Mouse (Mus musculus) lung, postnatal 4 days (tissue): ENCODE measurements around the gene Gm11027.
A peak's percentile ranks its signal among the peaks of the same experiment; 100 is the strongest.

ENCODE experiments used
- DNase-seq, 2 experiments: peaks; one replicate each; pipeline ENCODE4 v3.0.0; 2021

Gm11027 gene

DNA sequence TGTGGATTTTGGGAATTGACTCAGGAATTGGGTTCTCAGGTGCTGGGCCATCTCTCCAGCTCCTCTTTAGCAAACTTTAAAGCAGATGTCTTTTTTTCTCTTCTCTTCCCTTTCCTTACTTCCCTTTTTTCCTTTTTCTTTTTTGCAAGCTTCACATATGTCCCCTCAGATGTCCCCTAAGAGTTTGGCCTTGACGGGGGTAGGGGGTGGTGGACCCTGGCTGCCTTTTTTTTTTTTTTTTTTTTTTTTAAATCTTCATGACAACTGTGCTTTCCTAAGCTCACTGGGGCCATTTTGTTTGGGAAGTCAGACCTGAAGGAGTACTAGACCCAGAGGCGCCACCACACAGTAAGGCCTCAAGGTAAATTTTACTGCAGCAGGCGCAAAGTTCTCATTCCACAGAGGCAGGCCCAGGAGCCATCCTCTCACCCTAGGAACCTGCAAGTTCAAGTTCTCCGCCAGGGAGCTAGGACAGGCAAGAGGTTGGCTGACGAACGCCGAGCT lies 5.0 kb downstream of the Gm11027 start:
- DNase-seq, result no peak

DNA sequence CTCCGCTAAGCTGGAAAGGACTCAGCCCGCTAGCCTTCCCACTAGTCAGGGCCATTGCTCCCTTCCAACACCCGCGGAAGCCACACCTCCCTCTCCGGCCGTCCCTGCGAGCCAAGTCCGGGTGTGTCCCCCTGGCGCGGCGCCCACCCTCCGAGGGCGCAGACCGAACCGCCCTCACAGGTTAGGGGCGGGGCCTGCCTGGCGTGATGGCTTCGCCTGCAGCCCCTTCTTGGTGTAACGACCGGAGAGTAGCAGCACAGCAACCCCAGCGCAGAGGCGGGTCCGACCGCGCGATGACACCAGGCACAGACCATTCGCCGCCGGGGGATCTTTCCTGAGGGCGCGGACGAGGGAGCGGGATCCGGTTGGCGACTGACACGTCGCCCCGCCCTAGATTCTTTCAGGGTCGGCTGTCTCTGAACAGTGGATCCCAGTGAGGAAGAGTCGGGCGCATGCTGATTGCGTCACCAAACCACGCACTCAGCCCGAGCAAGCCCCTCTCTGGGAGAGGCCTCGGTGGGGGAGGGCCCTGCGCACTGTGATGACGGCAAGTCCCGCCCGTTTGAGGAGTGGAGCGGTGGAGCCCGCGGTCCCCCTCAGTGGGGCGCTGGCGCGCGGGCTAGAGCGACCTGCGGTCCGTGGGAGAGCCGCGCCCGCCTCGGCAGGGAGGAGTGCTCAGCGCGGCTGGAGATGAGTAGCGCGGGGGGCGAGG lies 5.6 kb downstream of the Gm11027 start, which contains the start of gene Esyt2:
Gene Esyt2, plus strand, starts transcription at position 544 of the 712 bp plus-strand sequence.
- DNase-seq, result peak; percentile 100

DNA sequence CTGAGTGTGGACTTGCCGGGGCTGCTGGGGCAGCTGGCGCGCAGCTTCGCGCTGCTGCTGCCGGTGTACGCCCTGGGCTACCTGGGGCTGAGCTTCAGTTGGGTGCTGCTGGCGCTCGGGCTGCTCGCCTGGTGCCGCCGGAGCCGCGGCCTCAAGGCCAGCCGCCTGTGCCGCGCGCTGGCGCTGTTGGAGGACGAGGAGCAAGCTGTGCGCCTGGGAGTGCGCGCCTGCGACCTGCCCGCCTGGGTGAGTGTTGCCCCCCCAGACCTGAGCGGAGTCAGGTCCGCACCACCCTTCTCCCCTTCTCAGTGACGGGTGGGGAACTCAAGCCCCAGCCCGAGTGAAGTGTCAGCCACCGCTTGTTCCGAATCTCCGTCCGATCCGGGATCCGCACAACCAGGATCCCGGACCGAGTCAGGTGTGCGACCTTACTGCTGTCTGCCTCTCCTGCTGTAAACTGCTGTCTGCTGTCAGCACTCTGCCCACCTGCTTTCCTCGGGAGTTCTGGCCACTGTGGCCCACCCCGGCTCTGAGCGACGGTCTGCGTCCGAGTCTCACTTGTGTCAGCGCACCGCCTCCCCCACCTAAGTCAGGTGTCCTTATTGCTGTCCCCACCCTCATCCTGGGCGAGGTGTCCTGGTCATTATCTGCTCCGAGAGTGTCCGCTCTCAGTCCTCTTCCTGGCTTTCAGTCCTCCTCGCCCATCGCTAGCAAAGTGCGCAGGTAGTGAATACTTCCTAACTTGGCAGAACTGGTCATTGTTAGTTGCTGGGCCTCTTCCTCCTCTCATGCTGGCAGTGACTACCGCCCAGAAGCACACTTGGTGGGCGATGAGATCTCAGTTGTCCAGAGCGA lies 6.5 kb downstream of the Gm11027 start:
- DNase-seq, result peak; percentile 28 to 31

DNA sequence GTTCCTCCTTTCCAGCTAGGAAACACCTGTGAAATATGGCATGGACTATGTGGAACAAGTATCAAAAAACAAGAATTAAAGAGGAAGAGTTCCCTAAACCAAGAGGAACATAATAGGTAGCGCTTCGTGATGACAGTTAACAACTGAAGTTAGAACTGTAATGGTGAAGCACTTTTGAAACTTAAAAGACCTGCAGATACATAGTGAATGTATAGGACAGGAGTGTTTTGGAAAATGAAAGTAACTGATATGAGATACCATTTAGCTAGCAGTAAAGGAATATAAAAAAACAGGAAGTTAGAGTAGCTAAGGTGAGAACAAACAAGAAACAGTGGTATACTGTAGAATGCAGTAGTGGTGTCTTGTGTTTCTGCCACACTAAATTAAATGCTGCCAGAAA lies 7.7 kb downstream of the Gm11027 start:
- DNase-seq, result no peak

DNA sequence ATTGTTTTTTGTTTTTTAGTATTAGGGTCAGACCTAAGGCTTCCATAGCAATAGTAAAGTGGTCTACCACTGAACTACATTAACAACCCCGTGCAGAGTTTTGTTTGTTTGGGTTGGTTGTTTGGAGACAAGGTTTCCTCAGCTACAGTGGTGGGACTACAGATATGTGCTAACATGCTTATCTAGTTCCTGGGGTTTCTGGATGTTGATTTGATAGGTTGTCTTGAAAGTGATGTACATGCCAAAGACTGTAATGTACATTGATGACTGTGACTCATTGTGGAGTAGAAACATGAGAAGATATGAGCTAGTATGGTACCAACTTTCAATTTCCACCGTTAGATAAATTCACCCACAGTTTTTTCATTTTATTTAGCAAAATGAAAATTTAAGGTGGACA lies 8.3 kb downstream of the Gm11027 start:
- no peak for DNase-seq

DNA sequence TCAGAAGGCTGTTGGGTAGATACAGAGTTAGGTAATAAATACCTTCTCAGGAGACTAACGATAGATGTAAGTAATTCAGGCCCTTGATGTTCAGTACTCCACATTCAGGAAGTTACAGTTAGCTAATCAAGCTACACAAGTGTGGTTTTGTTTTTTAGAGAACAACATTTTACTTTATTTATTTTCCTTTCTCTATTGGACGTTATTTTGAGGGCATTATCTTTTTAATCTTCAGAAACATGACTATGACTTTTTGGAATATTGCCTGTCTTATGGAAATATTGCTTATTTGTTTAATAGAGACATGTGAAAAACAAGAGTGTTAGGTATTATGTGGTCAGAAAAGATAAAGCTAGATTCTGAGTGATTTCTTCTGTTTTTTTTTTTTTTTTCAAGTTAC lies 18.0 kb downstream of the Gm11027 start:
- DNase-seq, result no peak

DNA sequence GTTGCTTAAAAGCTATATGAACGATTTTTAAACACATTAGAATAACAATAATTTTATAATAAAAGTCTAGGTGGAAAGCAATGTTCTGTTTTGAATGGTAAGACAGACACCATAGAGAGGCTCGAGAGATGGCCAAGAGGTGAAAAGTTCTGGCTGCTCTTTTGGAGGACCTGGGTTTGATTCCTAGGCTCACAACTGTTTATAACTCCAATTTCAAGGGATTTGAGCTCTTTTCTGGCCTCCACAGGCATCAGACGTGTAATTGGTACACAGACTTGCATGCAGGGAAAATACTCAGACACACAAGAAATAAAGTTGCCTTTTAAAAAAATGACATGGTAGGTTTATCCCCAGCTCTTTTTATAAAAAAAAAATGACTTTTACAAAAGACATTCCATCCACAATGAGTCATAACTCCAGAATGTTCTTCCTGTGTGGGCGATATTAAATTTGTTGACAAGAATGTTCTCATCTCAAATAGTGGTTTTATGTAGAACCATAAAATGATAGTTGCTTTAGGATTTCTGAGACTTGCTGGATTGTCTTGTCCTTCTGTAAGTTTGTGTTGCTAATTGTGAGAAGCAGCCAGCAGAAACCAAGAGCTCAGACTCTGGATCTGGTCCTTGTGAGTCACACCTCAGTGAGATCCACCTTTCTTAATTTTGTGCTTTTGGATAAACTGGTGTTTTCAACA lies 18.6 kb downstream of the Gm11027 start:
- DNase-seq, result no peak

DNA sequence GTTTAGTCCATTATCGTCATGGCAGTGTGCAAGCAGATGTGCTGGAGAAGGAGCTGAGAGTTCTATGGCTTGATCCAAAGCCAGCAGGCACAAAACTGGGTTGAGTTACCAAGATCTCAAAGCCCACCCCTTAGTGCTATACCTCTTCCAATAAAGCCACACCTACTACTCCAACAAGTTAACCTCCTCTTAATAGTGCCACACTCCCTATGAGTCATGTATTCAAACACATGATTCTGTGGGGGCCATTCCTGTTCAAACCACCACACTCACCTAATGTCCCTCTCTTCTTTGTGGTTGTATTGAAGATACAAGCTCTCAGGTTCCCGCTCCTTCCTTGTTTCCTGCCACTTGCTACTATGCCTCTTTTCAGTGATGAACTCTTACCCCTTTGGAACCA lies 24.7 kb downstream of the Gm11027 start:
- DNase-seq, result no peak

DNA sequence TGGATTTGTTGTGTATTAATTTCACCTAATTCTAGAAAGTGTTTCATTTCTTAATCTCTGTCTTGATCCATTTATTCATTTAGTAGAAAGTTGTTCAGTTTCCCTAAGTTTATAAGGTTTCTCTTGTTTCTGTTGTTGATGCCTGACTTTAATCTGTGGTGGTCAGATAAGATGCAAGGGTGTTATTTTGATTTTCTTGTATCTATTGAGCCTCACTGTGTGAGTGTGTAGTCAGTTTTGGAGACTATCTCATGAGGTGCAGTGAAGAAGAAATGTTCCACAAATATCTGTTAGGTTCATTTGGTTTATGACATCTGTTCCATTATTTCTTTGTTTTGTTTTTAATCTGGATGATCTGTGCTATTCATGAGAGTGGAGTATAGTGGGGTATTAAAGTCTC lies 27.0 kb downstream of the Gm11027 start:
- DNase-seq, result no peak

DNA sequence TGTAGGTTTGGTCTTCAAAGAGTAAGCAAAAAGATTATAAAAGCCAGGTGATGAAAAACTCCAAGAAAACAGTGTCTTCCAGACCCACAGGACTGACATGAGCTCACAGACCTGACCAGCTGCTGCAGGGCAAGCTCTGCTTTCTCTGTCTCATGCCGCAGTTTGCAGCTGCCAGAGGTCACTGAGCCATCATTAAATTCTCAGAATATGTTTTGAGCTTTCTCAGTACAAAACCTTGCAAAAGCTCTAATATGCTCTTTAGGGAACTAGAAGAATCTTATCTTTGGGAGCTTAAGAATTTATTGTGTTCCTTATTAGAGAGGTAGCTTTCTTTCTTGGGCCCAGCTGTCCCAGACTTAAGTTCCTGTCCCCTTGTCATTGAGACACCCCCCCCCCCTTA lies 30.9 kb downstream of the Gm11027 start:
- DNase-seq, result no peak

DNA sequence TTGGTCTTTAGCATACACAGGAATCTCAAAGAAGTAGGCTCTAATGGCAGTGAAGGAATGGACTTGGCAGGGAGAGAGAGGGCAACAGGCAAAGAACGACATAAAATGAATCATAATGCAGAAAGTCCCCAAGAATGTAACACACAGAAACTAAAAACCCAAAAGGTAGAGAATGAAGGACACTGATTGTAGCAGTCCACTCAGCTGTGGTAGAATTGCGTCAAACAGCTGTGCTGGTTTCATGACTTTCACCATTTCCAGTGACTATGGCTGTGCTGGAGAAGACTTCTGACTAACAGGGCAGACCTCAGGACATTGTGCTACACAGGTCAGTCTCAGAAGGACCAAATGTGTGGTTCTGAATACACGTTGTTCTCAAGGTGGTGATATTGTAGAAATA lies 32.7 kb downstream of the Gm11027 start:
- no peak for DNase-seq

DNA sequence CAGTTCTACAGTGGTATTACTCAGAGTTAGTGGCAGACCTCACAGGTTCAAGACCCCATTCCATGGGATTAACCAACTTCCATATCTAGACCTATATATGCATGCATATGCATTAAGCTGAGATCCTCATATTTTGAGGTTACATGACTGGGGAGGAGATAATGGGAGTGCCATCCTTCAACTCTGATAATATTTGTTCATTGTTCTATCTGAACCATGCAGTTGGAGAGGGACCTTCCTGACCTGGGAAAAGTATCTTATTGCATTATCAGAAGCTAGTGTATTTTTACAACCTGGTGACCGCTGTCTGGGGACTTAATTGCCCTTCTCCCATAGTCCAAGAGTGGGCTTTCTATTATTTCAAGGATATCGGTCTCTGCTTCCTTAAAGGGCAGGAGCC lies 33.4 kb downstream of the Gm11027 start:
- DNase-seq, result no peak

DNA sequence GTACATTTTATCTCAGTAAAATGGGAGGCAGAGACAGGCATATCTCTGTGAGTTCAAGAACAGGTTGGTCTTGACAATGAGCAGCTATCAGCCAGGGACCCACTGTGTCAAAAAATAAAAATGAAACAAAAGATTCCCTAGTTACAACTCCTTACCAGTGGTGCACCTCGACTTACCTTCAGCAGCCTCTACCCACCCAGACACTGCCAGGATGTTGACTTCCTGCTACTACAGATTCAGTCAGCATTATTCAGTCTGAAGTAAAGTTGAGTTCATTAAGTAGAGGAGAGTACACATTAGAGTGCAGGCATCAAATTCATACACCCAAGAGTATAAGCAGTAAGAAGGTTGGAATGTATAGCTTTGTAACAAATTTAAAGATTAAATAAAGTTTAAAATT lies 38.6 kb downstream of the Gm11027 start:
- no peak for DNase-seq

DNA sequence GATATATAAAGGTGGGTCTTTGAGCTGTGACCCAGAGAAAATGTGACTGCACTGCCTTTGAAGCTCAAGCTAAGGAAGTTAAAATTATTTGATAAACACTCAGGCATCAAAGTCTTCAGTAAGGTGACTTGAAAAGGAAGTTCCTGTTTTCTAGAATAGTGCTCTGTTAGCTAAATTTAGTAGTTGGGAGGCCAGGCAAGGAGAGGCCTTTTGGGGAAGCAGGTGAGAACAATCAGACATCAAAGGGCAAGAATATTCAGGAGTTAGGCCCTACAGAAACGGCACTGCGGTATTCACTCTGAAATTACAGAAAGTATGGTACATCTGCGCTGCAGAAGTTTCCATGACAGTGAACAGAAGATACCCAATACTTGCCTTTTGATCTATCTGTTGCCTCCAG lies 40.3 kb downstream of the Gm11027 start:
- no peak for DNase-seq

DNA sequence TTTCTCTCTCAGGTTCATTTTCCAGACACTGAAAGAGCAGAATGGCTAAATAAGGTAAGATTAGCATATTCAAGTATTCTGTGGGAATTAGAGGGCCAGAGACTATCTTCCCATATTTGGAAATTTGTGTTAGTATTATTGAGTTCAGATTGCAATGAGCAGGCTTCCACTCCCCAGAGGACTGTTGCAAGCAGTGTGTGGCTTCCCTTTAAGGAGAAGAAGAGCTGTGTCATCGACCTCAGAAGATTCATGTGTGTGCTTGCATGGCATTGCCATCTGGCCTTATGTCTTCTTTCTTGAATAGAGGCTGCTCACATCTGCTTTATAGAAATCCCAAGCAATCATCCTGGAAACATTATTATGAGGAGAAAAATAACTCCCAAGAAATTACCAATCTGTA lies 42.6 kb downstream of the Gm11027 start:
- no peak for DNase-seq
